Mouse (Mus musculus) forebrain, embryonic 14.5 days (tissue): ENCODE results near the gene Fzd4. TPM values are rescaled to one million over a fixed set of nuclear protein-coding genes. Genes with fewer than 3 reads are reported as not detected.

Source experiments
- ATAC-seq: fragments of 200-750 bp; cut with Nextera tagmentation; 2 replicates; pipeline ENCODE4 v1.8.0; 2017; ENCODE audit warnings: mild to moderate bottlenecking, moderate library complexity
- DNase-seq: peaks from one replicate; pipeline ENCODE4 v3.0.0-alpha.2; 2015; ENCODE audit warnings: low spot score
- H3K27ac ChIP-seq: fragments of 300-500 bp; sonication (generic); 2 replicates; pipeline ENCODE4 v1.5.1; 2014; ENCODE audit warnings: low read depth, mild to moderate bottlenecking, control low read depth, low read length, moderate library complexity
- H3K27me3 ChIP-seq: fragments of 300-500 bp; sonication (generic); replicated peaks from 2 replicates; pipeline ENCODE4 v1.6.1; 2014; ENCODE audit warnings: low read length, control low read depth, mixed read lengths; ENCODE audit not compliant: control insufficient read depth, insufficient read depth
- H3K36me3 ChIP-seq: fragments of 300-500 bp; sonication (generic); 2 replicates; pipeline ENCODE4 v1.6.1; 2014; ENCODE audit warnings: low read length, control low read depth; ENCODE audit not compliant: control insufficient read depth, insufficient read depth
- H3K4me1 ChIP-seq: fragments of 300-500 bp; sonication (generic); 2 replicates; pipeline ENCODE4 v1.6.1; 2014; ENCODE audit warnings: antibody characterized with exemption, low read length, control low read depth; ENCODE audit not compliant: control insufficient read depth, insufficient read depth
- H3K4me2 ChIP-seq: fragments of 300-500 bp; sonication (generic); 2 replicates; pipeline ENCODE4 v1.6.1; 2014; ENCODE audit warnings: mild to moderate bottlenecking, control low read depth, low read length
- H3K4me3 ChIP-seq: fragments of 300-500 bp; sonication (generic); 2 replicates; pipeline ENCODE4 v1.5.1; 2014; ENCODE audit warnings: low read depth, low read length, control low read depth
- H3K9ac ChIP-seq: fragments of 300-500 bp; sonication (generic); 2 replicates; pipeline ENCODE4 v1.6.1; 2014; ENCODE audit warnings: mild to moderate bottlenecking, low read length, control low read depth, moderate library complexity
- H3K9me3 ChIP-seq: fragments of 300-500 bp; sonication (generic); replicated peaks from 2 replicates; pipeline ENCODE4 v1.6.1; 2016; ENCODE audit warnings: low read length, control low read depth, mixed read lengths; ENCODE audit not compliant: control insufficient read depth
- WGBS: fragments of 180-500 bp; shearing (Covaris S2); extraction: QIAGEN DNeasy Blood & Tissue Kit; methylation state at CpG from one replicate; pipeline ENCODE4 v1.1.7; 2014; 5-methylcytosine and 5-hydroxymethylcytosine counted together
- polyA plus RNA-seq: library from polyadenylated mRNA; unstranded; fragments of >200 nt; fragmentation: Nextera tagmentation; extraction: Ambion mirVana; gene quantifications from 2 replicates; pipeline ENCODE4 v1.2.1, GENCODE M21; 2014

Fzd4 gene
- polyA plus RNA-seq, 1 experiment from 2014 or later: 1.6 TPM

DNA sequence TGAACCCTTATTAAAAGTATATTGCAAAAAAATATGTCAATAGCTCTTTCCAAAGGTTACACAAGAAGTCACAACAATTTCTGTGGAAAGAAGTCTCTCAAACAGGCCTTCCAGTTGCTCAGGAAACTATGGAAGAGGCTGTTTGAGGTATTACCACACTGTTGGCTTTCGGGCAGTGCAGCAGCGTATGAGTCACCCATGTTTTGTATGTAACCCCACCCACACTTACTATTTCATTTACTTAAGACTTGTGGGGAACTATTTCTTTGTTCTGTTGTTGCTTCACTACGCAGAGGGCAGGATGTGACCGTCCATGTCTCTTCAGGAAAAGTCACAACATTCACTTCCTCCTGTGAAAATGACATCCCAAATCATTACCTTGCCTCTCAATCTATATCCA, 41.0 kb downstream of the Fzd4 start:
- Histone ChIP-seq H3K4me1 (no peaks in the 10 kb centered on the region), H3K4me2 (no peak overlapping the region), H3K4me3 (no peak overlapping the region), H3K36me3 (no peaks in the 10 kb centered on the region), H3K27me3 (no peaks in the 10 kb centered on the region), H3K9ac (no peak overlapping the region), H3K9me3 (no peaks in the 10 kb centered on the region), H3K27ac (no peak overlapping the region)
- WGBS: 84% methylated on average over 4 of the region's 4 CpGs
- DNase-seq: no peak
- no peak for ATAC-seq

GRCm38 (mm10) chr7:89450312-89450711, 46.2 kb downstream of the Fzd4 start:
- no peaks in the 10 kb centered on the region for H3K9me3 ChIP-seq
- 71% methylated on average over 2 of the region's 2 CpGs for WGBS
- no peak overlapping the region for H3K9ac ChIP-seq
- no peak overlapping the region for H3K4me2 ChIP-seq
- H3K27me3 ChIP-seq: no peaks in the 10 kb centered on the region
- no peaks in the 10 kb centered on the region for H3K4me1 ChIP-seq
- no peaks in the 10 kb centered on the region for H3K36me3 ChIP-seq
- ATAC-seq: no peak
- H3K4me3 ChIP-seq: no peak overlapping the region
- DNase-seq: no peak
- H3K27ac ChIP-seq: no peak overlapping the region

DNA sequence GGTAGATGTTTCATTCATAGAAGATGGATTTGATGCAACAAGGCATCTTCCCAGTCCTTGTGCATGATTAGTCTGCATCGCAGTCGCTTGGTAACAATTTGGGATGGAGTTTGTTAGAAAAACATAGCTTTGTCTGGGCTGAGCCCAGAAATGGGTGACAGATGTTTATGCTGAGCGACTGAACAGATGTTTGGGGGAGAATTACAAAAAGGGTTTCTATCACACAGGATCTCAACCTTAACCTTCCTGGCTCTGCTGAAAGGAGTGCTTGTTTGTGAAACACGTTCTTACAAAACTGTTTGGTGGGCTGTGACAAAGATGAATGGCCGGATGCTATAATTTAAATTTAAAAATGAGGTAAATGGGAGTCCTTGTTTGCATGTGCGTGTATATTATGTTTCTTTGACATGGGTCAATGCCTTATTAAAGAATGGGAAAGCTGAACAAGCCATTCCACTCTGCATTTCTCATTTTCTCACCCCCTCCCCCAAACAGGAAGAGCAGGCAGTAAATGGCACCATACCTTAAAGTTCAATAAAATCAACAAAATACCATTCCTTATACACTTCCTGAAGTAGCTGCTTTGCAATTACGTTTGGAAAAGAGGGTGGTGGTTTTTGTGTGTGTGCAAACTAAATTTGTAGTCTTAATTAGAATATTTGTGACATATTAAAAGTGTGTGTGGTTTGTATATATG, 52.4 kb downstream of the Fzd4 start:
- H3K4me1 ChIP-seq: no peaks in the 10 kb centered on the region; the same call in 1 of the 2 replicates
- no peaks in the 10 kb centered on the region for H3K9me3 ChIP-seq
- ATAC-seq (peak; percentile 37; the same call in 1 of the 2 replicates), DNase-seq (peak; percentile 33)
- no peak overlapping the region for H3K9ac ChIP-seq
- H3K4me3 ChIP-seq: no peak overlapping the region
- WGBS: 41% methylated on average over 7 of the region's 7 CpGs
- H3K27ac ChIP-seq: no peak overlapping the region
- no peaks in the 10 kb centered on the region for H3K36me3 ChIP-seq
- no peak overlapping the region for H3K4me2 ChIP-seq
- H3K27me3 ChIP-seq: no peaks in the 10 kb centered on the region

GRCm38 (mm10) chr7:89459691-89460090, 55.5 kb downstream of the Fzd4 start:
- Histone ChIP-seq H3K9ac (no peak overlapping the region), H3K4me3 (no peak overlapping the region), H3K36me3 (no peaks in the 10 kb centered on the region), H3K27ac (no peak overlapping the region), H3K9me3 (no peaks in the 10 kb centered on the region), H3K4me2 (no peak overlapping the region), H3K27me3 (no peaks in the 10 kb centered on the region), H3K4me1 (peaks cover 4% of the 10 kb centered on the region; the same call in 1 of the 2 replicates)
- WGBS: 82% methylated on average over 2 of the region's 2 CpGs
- DNase-seq: no peak
- no peak for ATAC-seq

GRCm38 (mm10) chr7:89460911-89461310, 56.8 kb downstream of the Fzd4 start:
- H3K27me3 ChIP-seq: no peaks in the 10 kb centered on the region
- no peak overlapping the region for H3K4me3 ChIP-seq
- DNase-seq: no peak

DNA sequence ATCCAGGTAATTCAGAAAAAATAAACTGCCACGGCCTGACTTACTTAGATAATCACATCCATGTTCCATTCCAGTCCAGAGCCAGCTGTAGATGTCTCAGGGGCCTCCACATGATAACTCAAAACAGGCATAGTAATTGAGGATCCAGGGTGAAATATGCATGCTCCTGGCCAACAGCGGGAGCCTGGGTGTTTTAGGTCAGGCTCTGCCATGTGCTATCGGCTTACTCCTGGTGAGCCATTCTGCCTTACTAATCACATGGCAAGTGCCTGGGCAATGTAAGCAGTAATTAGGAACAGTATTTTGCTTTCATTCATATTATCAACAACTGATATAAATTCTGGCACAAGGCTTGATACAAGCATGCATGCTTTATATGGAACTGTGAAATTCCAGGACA, 57.2 kb downstream of the Fzd4 start:
- no peak for ATAC-seq
- Histone ChIP-seq H3K36me3 (no peaks in the 10 kb centered on the region), H3K4me1 (peaks cover 4% of the 10 kb centered on the region; the same call in 1 of the 2 replicates), H3K4me2 (no peak overlapping the region), H3K9ac (no peak overlapping the region), H3K27ac (no peak overlapping the region), H3K9me3 (no peaks in the 10 kb centered on the region), H3K27me3 (no peaks in the 10 kb centered on the region), H3K4me3 (no peak overlapping the region)
- no peak for DNase-seq
- 81% methylated on average over 3 of the region's 3 CpGs for WGBS

More at GRCm38 (mm10) chr7:89460911-89461310, 56.8 kb downstream of the Fzd4 start:
- no peak overlapping the region for H3K9ac ChIP-seq
- no peaks in the 10 kb centered on the region for H3K36me3 ChIP-seq
- no peak overlapping the region for H3K4me2 ChIP-seq
- H3K4me1 ChIP-seq: peaks cover 4% of the 10 kb centered on the region; the same call in 1 of the 2 replicates
- H3K27ac ChIP-seq: no peak overlapping the region
- H3K9me3 ChIP-seq: no peaks in the 10 kb centered on the region
- ATAC-seq: no peak

Other genes with a start within 250 kb of the Fzd4 start
- 16.2 and 22.2 TPM in 2 replicates for gene Tmem135, start 133 bp upstream of the Fzd4 start, polyA plus RNA-seq
- gene Prss23, start 122.8 kb downstream of the Fzd4 start, polyA plus RNA-seq: 13.0 and 13.8 TPM in 2 replicates
- 3.2 and 5.0 TPM in 2 replicates for gene Me3, start 228.0 kb downstream of the Fzd4 start, polyA plus RNA-seq